Mouse (Mus musculus): ENCODE data around the gene Ctrc.

GRCm38 (mm10) chr4:141816267-141816666, 29.9 kb downstream of the Ctrc start:
- TF ChIP-seq POLR2A (IDR thresholded peaks at IDR 0.05; ENCODE audit: control insufficient read depth, low read depth, low read length) (no peak), CTCF (IDR thresholded peaks at IDR 0.05; ENCODE audit: control insufficient read depth, insufficient read depth, insufficient replicate concordance, low read depth, low read length) (no peak)

Data from testis, adult 2 months (tissue).